Mouse (Mus musculus) hindbrain, embryonic 12.5 days (tissue): ENCODE measurements around the gene Lad1. TPM values are rescaled to one million over a fixed set of nuclear protein-coding genes. Genes with fewer than 3 reads are reported as not detected.
A peak's percentile ranks its signal among the peaks of the same experiment; 100 is the strongest.

Experiments
- ATAC-seq: fragments of 200-750 bp; cut with Nextera tagmentation; 2 replicates; pipeline ENCODE4 v1.8.0; 2017; ENCODE audit warnings: moderate TSS enrichment; ENCODE audit not compliant: low FRiP score
- H3K27ac ChIP-seq: fragments of 300-500 bp; sonication (generic); 2 replicates; pipeline ENCODE4 v1.5.1; 2016; ENCODE audit warnings: mild to moderate bottlenecking
- H3K27me3 ChIP-seq: fragments of 300-500 bp; sonication (generic); 2 replicates; pipeline ENCODE4 v1.6.1; 2016; ENCODE audit warnings: mild to moderate bottlenecking
- H3K36me3 ChIP-seq: fragments of 300-500 bp; sonication (generic); 2 replicates; pipeline ENCODE4 v1.6.1; 2016; ENCODE audit warnings: mild to moderate bottlenecking
- H3K4me1 ChIP-seq: fragments of 300-500 bp; sonication (generic); 2 replicates; pipeline ENCODE4 v1.6.1; 2016
- H3K4me2 ChIP-seq: fragments of 300-500 bp; sonication (generic); replicated peaks from 2 replicates; pipeline ENCODE4 v1.6.1; 2016; ENCODE audit warnings: mild to moderate bottlenecking
- H3K4me3 ChIP-seq: fragments of 300-500 bp; sonication (generic); 2 replicates; pipeline ENCODE4 v1.5.1; 2016; ENCODE audit warnings: mild to moderate bottlenecking
- H3K9ac ChIP-seq: fragments of 300-500 bp; sonication (generic); 2 replicates; pipeline ENCODE4 v1.6.1; 2016; ENCODE audit warnings: mild to moderate bottlenecking, moderate library complexity
- H3K9me3 ChIP-seq: fragments of 300-500 bp; sonication (generic); replicated peaks from 2 replicates; pipeline ENCODE4 v1.6.1; 2016; ENCODE audit warnings: mild to moderate bottlenecking
- WGBS: fragments of 180-500 bp; shearing (Covaris S2); methylation state at CpG from one replicate; pipeline ENCODE4 v1.1.7; 2016; 5-methylcytosine and 5-hydroxymethylcytosine counted together
- polyA plus RNA-seq: library from polyadenylated mRNA; unstranded; fragments of >200 nt; fragmentation: Nextera tagmentation; extraction: Ambion mirVana; gene quantifications from 2 replicates; pipeline ENCODE4 v1.2.1, GENCODE M21; 2016

The Lad1 gene
- polyA plus RNA-seq, 1 experiment from 2014 or later: 3.5 TPM

DNA sequence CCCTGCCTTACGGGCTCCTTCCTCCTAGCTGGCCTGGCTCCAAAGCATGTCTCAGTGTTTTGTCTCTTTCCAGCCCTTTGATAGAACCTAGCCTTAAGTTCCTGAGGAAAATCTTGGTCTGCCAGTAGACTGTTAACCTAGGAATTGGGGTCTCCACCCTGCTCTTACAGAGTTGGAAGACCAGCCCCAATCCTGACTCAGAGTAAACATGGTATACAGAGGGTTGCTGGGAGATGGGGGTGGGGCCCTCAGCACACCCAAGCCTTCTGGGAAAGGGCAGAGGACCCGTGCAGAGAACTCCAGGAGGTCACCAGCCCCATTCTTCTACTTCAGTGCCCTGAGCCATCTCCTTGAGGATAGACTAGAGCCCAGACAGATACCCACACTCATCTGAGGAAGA is 5.8 kb upstream of the Lad1 start:
- Histone ChIP-seq H3K9me3 (no peaks in the 10 kb centered on the region), H3K36me3 (no peaks in the 10 kb centered on the region), H3K27ac (no peak overlapping the region), H3K27me3 (peaks cover 24% of the 10 kb centered on the region), H3K4me2 (no peak overlapping the region), H3K4me1 (0 out of 2 replicates have a peak, but pooled peaks cover 1% of the 10 kb centered on the region), H3K9ac (no peak overlapping the region), H3K4me3 (no peak overlapping the region)
- ATAC-seq: peak; percentile 7; the same call in 1 of the 2 replicates
- whole genome bisulfite sequencing: 59% methylated on average over 2 of the region's 2 CpGs

DNA sequence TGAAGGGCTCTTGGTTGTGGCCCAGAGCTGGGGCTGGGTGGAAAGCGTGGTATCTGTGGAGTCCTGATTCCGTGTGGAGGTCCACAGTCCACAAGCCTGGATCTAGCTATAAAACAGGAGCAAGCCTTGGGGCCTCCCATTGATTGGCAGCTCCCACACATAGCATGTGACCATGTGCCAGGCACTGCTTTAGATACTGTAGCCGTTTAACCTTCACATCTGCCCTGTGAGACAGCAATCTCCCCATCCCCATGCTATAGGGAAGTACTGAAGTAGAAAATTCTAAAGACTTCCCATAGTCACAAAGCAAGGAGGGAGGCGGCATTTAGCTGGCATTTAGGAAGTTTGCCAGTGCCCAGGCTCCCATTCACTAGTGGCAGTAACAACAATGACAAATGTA is 5.3 kb upstream of the Lad1 start:
- Histone ChIP-seq H3K4me1 (peaks cover under 1% of the 10 kb centered on the region; the same call in 1 of the 2 replicates), H3K27me3 (peaks cover 29% of the 10 kb centered on the region), H3K9me3 (no peaks in the 10 kb centered on the region), H3K4me2 (no peak overlapping the region), H3K27ac (no peak overlapping the region), H3K4me3 (no peak overlapping the region), H3K36me3 (no peaks in the 10 kb centered on the region), H3K9ac (no peak overlapping the region)
- WGBS: 68% methylated on average over 4 of the region's 4 CpGs
- ATAC-seq: peak; percentile 10; the same call in 1 of the 2 replicates

DNA sequence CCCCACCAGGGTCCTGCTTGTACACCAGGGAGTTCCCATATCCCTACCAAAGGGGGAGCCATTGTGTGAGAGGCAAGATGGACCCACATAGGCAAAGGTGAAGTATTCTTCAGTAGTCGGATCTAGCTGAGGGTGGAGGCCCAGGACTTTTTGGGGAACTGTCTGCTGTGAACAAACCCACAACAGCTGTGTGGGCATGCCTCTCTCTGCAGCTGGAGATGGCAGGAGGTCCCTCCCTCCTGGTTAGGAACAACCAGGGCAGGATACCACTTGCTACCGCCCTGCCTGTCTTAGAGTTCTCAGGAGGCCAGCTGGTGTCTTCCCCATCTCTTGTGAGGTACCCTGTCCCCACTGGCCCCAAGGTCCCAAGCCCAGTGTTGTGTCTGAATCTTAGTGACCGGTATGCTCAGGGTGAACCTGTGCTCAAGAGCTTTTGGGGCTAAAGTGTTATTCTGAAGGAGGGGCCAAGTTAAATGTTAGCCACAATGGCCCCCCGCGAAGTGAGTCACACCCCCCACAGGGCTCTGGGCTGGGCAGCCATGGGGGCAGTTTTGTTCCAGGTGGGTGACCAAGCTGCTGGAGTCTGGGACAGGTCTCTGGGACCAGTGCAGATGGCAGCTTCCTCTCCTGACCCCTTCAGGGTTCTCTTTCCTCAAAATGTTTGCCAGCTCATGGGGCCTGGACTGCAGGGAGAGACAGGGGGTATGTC is 4.6 kb upstream of the Lad1 start:
- H3K4me3 ChIP-seq: no peak overlapping the region
- no peak overlapping the region for H3K4me2 ChIP-seq
- ATAC-seq: no peak
- 75% methylated on average over 5 of the region's 5 CpGs for WGBS
- peaks cover 8% of the 10 kb centered on the region for H3K4me1 ChIP-seq
- no peaks in the 10 kb centered on the region for H3K36me3 ChIP-seq
- no peak overlapping the region for H3K27ac ChIP-seq
- peaks cover 36% of the 10 kb centered on the region for H3K27me3 ChIP-seq
- H3K9ac ChIP-seq: no peak overlapping the region
- no peaks in the 10 kb centered on the region for H3K9me3 ChIP-seq

DNA sequence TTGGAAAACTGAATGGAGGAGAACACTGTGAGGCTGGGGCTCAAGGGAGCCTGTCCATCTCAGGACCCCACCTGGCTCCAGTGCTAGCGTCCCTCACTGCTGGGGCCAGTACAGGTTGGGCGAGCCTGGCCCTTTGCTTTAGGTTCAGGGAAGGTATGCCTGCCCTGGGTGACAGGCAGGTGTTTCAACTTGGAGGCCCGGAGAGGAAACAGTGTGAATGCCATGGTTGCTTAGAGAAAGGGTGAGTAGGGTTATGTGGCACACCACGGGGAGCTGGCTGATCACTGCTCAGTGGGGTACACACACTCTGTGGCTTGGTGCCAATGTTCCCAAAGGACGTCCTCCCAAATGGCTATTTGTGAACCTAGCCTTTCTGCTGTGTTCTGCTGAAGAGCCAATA is 3.9 kb upstream of the Lad1 start:
- Histone ChIP-seq H3K9ac (no peak overlapping the region), H3K4me3 (no peak overlapping the region), H3K4me2 (no peak overlapping the region), H3K27ac (no peak overlapping the region), H3K27me3 (peaks cover 43% of the 10 kb centered on the region), H3K4me1 (peaks cover 11% of the 10 kb centered on the region), H3K36me3 (no peaks in the 10 kb centered on the region), H3K9me3 (no peaks in the 10 kb centered on the region)
- 86% methylated on average over 5 of the region's 5 CpGs for WGBS
- ATAC-seq: no peak

DNA sequence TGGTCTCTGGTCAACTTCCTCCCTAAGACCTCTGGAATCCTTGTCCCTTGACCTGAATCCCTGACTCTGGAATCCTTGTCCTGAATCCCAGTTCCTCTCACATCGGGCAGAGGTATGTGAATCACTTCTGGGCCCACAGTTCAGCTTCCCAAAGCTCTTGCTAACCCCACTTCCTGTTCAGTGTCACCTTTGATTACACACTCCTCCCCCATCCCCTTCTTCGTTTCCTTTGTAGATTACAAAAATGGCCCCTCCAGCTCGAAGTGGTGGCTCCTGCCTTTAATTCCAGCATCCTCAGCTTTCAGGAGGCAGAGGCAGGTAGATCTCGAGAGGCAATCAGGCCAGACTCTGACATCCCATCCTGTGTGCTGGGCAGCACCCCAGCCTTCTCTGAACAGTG is 803 bp upstream of the Lad1 start:
- WGBS: 66% methylated on average over 4 of the region's 4 CpGs
- Histone ChIP-seq H3K4me2 (no peak overlapping the region), H3K4me1 (peaks cover 11% of the 10 kb centered on the region), H3K36me3 (no peaks in the 10 kb centered on the region), H3K9ac (no peak overlapping the region), H3K27me3 (peaks cover 67% of the 10 kb centered on the region), H3K9me3 (no peaks in the 10 kb centered on the region), H3K4me3 (no peak overlapping the region), H3K27ac (no peak overlapping the region)
- ATAC-seq: no peak

DNA sequence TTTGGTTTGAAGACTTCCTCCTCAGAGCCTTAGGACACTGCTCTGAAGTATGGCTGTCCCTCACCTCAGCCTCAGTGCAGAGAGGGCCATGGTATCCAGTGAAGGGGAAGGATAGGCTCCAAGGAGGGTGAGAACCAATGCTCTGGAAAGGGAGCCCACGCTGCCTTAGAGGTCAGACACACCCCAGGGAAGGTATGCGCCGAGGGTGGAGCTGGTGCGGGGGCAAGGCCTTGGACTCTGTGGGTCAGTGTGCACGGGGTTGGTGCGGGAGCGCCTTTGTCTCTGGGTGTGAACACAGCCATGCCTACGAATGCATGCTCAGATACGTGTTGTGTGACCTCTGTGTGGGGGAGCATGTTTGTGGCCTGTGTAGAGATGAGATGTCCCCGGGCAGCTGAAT is 1.7 kb downstream of the Lad1 start:
- WGBS: 80% methylated on average over 10 of the region's 10 CpGs
- ATAC-seq: no peak
- no peak overlapping the region for H3K27ac ChIP-seq
- H3K27me3 ChIP-seq: peaks cover 67% of the 10 kb centered on the region
- H3K9ac ChIP-seq: no peak overlapping the region
- H3K36me3 ChIP-seq: no peaks in the 10 kb centered on the region
- H3K9me3 ChIP-seq: no peaks in the 10 kb centered on the region
- H3K4me3 ChIP-seq: no peak overlapping the region
- no peak overlapping the region for H3K4me2 ChIP-seq
- H3K4me1 ChIP-seq: peaks cover 11% of the 10 kb centered on the region

DNA sequence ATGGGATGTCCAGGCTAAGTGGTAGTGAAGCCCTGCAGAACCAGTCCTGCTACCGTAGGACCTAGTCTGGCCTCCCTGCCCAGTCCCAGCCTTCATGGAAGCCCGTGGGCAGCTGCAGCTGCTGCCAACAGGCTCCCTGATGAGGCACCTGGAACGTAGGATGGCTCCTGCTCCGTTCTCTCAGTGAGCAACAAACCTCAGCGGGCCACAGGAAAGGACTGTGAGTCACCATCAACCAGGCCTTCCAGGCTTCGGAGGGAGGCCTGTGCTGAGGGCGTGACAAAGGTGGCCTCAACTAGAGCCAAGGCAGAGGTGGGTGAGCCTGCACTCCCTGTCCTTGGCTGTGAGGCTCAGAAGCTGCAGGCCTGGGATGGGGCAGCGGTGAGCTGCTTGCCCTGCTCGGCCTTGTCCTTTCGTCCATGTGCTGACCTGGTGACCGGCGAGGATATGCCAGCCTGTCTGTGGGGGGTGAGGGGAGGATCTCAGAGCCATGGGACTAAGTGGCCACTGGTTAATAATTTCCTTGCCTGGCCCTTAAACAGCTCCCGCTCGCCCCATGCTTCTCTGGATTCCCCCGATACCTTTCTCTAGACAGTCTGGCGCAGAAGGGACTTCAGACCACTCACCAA is 2.5 kb downstream of the Lad1 start:
- ATAC-seq: no peak
- Histone ChIP-seq H3K27ac (no peak overlapping the region), H3K27me3 (peaks cover 63% of the 10 kb centered on the region), H3K4me3 (no peak overlapping the region), H3K4me1 (peaks cover 11% of the 10 kb centered on the region), H3K4me2 (no peak overlapping the region), H3K36me3 (no peaks in the 10 kb centered on the region), H3K9me3 (no peaks in the 10 kb centered on the region), H3K9ac (no peak overlapping the region)
- WGBS: 69% methylated on average over 16 of the region's 16 CpGs

DNA sequence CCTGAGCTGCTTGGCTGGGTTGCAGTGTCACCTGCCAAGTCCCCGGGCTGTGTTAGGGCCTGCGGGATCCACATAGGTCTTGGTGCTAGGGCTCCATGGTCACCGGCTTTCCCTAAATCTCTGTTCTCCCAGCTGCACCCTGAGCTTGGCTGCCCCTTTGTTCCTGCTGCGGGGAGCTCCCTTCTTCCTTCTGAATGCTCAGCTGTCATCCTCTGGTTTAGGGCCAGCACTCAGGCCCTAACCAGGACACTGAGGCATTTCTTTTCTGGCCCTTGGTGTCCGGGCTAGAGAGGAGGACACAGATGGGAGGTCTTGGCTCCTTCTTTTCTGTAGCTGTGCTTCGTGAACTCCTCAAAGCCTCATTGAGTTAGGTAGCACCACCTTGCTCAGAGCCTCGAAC is 3.4 kb downstream of the Lad1 start:
- no peak for ATAC-seq
- Histone ChIP-seq H3K4me2 (no peak overlapping the region), H3K36me3 (no peaks in the 10 kb centered on the region), H3K4me1 (peaks cover 11% of the 10 kb centered on the region), H3K9ac (no peak overlapping the region), H3K27me3 (peaks cover 54% of the 10 kb centered on the region), H3K9me3 (no peaks in the 10 kb centered on the region), H3K27ac (no peak overlapping the region), H3K4me3 (no peak overlapping the region)
- 75% methylated on average over 7 of the region's 7 CpGs for whole genome bisulfite sequencing

DNA sequence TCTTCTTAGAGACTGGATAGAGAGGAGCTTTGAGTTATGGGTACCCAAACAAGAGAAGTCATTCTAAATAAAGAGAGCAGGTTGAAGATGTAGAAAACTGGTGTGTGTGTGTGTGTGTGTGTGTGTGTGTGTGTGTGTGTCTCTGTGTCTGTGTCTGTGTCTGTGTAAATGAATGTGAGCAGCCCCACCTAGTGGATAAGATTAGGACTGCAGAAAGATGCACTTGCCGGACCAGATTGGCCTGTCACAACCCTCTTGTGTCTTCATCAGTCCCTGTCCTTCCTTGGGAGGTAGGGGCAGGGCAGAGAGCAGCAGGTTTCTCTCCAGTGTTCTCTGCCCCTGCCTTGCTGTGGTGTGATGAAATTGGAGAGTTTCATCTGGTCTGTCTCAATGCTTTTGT is 10.5 kb downstream of the Lad1 start:
- no peaks in the 10 kb centered on the region for H3K4me1 ChIP-seq
- H3K27me3 ChIP-seq: 0 out of 2 replicates have a peak, but pooled peaks cover 3% of the 10 kb centered on the region
- no peak overlapping the region for H3K27ac ChIP-seq
- WGBS: 23% methylated on average over 1 of the region's 1 CpGs
- no peak overlapping the region for H3K4me3 ChIP-seq
- no peaks in the 10 kb centered on the region for H3K36me3 ChIP-seq
- no peak overlapping the region for H3K9ac ChIP-seq
- no peak overlapping the region for H3K4me2 ChIP-seq
- H3K9me3 ChIP-seq: no peaks in the 10 kb centered on the region
- ATAC-seq: no peak

DNA sequence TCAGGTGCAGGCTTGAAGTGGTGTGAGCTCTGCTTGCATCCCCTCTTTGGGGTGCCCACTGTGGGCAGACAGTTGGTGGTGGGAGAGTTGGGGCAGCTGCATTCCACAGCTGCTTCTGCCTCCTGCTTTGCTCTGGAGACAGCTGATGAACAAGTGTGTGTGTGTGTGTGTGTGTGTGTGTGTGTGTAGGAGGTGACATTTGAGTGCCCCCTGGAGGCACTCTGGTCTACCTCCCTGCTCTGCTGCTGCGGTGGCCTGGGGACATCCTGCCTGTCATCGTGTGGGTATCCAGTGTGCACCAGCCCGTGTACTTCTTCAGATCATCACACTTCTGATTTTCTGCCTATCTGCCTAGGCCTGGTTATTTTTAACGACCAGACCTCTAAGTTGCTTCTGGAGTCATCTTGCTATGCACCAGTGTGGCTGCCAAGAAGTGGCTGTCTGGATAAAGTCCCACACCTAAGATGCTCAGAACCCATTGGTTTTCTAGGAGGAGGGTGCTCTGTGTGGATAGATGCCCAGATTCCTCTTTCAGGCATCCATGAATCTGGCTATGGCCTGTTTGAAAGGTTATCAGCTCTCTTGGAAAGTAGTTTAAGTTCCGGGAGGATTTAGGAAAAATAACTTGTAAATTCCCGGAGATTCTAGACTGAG is 15.9 kb downstream of the Lad1 start:
- no peaks in the 10 kb centered on the region for H3K9me3 ChIP-seq
- 71% methylated on average over 6 of the region's 6 CpGs for WGBS
- ATAC-seq: no peak

DNA sequence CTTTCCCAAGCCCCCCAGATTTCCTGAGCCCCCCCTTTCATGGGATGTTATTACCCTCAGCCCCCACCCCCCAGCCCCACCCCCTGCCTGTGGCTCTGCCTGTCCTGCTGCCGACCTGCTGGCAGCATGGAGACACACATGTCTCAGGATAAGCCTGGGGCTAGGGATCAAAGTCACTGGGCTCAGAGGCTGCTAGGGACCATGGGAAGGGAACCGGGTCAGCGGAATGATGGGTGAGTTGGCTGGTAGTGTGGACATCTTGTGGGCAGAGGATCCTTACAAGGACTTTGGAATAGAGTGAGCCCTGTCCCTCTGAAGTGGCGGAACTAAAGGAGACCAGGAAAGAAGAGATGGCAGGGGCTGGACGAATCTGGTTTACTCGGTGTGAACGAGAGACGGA is 16.6 kb downstream of the Lad1 start:
- 82% methylated on average over 8 of the region's 8 CpGs for WGBS

More for the DNA sequence above, 15.9 kb downstream of the Lad1 start:
- Histone ChIP-seq H3K9ac (no peak overlapping the region), H3K4me2 (no peak overlapping the region), H3K27me3 (no peaks in the 10 kb centered on the region), H3K4me1 (peaks cover 3% of the 10 kb centered on the region; the same call in 1 of the 2 replicates), H3K27ac (no peak overlapping the region), H3K36me3 (no peaks in the 10 kb centered on the region), H3K4me3 (no peak overlapping the region)

DNA sequence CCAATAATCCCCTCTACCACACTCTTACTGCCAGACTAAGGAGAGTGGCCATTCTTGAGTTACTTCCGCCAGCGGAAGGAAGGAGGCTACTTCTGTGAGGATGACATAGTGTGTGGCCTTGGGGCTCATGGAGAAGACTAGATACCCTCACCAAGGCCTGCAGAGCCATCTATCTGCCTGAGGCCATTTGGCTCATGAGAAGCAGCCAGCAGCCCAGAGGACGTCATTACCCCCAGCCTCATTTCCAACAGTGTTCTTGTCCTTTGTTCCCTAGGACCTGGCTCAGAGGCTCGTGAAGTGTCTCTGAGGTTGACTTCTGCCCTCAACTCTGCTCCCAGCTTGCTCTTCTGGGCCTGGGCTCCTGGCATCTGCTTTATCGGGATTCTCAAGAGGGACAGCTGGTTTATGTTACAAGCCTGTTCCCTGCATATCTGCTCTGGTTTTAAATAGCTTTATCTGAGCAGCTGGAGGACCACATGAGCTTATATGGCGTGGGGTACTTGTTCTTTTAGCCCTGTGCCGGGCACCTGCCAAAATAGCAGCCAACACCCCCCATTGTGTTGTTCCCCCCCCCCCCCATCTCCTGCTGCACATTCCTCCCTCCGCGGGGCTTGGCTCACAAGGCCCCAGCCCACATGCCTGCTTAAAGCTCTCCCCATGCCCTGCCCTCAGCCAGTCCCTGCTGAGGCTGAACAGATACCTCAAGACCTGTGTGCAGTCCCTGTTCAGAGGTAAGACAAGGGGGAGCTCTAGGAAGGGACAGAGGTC is 17.5 kb downstream of the Lad1 start, which contains the start of gene Tnnt2:
Gene Tnnt2, plus strand, starts transcription at position 639 of the 768 bp plus-strand sequence.
- no peaks in the 10 kb centered on the region for H3K9me3 ChIP-seq
- H3K36me3 ChIP-seq: no peaks in the 10 kb centered on the region
- ATAC-seq: no peak
- 52% methylated on average over 9 of the region's 9 CpGs for WGBS
- H3K4me1 ChIP-seq: peaks cover 3% of the 10 kb centered on the region; the same call in 1 of the 2 replicates
- no peak within 1 kb of the TSS for H3K9ac ChIP-seq
- H3K4me3 ChIP-seq: no peak within 1 kb of the TSS
- no peak within 1 kb of the TSS for H3K4me2 ChIP-seq
- no peak within 1 kb of the TSS for H3K27ac ChIP-seq
- H3K27me3 ChIP-seq: no peaks in the 10 kb centered on the region

More for the DNA sequence above, 16.6 kb downstream of the Lad1 start:
- Histone ChIP-seq H3K4me3 (no peak overlapping the region), H3K4me2 (no peak overlapping the region), H3K9me3 (no peaks in the 10 kb centered on the region), H3K36me3 (no peaks in the 10 kb centered on the region), H3K27ac (no peak overlapping the region), H3K4me1 (peaks cover 3% of the 10 kb centered on the region; the same call in 1 of the 2 replicates), H3K27me3 (no peaks in the 10 kb centered on the region), H3K9ac (no peak overlapping the region)
- ATAC-seq: no peak
